Mouse (Mus musculus) thymus, postnatal 0 days (tissue): ENCODE data around the gene Cdon. TPM values are rescaled to one million over a fixed set of nuclear protein-coding genes. Genes with fewer than 3 reads are reported as not detected.

Experiments
- DNase-seq: peaks from one replicate; pipeline ENCODE4 v3.0.0-alpha.2; 2015; ENCODE audit warnings: low spot score
- polyA plus RNA-seq: library from polyadenylated mRNA; unstranded; fragments of >200 nt; fragmentation: Nextera tagmentation; extraction: Ambion mirVana; gene quantifications from 2 replicates; pipeline ENCODE4 v1.2.1, GENCODE M21; 2015

Cdon gene
- polyA plus RNA-seq, 1 experiment from 2014 or later = 2.0 TPM

DNA sequence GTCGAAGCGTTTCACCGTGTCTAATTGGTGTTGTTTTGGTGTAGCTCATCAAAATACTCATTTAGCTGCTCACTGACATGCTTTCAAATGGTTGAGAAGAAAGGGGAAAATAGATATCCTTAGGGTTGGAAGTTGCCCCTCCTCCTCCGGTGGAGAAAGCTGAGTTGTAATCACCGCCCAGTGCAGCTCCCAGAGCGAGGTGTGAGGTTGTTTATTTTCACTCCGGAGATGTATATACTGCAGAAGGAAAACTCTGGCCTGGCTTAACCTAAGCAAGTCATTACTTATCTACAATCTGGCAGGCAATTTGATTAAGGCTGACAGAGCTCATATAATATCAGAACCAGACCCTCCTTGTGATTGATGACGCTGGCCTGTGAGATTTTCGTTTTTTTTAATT, 14.6 kb downstream of the Cdon start:
- DNase-seq = no peak

DNA sequence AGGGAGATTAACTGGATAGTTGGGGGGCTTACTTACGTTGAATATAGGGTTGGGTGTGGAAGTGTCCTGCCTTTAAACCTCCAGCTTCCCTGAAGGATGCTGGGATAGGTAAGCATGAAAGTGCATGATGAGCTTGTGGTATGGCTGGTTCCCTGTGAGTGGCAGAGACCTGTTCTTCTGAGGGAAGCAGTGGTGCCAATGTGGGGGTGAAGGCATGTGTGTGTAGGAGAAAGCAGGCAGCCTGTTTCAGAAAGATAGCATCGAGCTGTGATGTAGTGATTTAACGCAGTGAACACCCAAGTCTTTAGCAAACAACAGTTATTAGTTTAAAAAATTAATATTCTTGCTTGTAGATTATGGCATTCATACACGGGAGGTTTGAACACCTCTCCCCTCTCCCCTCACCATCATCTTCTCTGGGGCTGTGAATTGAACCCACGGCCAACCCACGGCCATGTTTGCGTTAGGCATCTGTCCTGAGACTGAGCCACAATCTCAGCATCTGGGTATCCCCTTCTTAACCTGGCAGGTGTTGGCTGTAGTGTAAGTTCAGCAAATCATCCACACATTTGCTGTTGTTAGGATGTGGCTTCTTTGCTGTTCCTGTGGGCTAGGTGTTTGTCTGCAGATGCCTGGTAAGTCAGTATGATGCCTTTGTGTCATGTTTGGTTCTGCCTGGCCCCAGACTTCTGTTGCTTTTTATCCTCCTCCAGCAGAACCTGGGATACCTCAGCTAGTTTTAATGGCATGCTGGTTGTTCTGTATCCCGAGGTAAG, 17.5 kb downstream of the Cdon start:
- DNase-seq = no peak

DNA sequence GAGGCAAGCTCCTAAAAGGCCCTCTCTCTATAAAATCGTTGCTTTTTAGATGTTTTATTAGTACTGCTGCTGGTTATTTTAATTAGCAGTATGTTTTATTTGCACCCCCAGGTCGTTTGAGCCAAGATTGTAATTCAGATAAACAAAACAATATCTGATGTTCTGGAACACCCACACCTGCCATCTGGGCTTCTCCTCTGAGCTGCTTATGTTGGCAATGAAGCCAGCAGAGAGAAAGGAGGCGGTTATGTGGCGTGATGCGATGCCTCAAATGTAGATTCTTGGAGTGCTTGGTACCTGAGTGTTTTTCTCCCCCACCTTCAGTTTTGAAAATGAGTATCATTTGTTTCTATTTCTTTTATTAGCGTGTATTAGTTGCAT, 18.1 kb downstream of the Cdon start:
- DNase-seq = no peak

DNA sequence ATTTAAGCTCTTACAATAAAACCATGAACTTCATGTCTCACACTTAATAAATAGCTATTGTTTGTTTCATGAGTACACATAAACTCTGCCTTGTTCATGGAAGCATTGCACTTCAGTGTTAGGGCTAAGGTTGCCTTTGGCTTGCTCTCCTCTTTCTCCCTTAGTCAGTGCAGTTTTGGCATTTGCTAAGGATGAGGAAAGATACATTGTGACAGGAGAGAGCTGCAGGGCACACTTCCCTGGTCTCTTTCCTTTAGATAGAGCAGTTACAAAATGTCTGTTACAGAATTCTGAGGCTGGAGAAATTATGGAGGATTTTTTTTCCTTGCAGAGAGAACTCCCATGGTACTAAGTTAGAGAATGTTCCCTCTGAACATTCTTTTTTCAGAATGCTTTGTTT, 18.8 kb downstream of the Cdon start:
- DNase-seq = no peak

DNA sequence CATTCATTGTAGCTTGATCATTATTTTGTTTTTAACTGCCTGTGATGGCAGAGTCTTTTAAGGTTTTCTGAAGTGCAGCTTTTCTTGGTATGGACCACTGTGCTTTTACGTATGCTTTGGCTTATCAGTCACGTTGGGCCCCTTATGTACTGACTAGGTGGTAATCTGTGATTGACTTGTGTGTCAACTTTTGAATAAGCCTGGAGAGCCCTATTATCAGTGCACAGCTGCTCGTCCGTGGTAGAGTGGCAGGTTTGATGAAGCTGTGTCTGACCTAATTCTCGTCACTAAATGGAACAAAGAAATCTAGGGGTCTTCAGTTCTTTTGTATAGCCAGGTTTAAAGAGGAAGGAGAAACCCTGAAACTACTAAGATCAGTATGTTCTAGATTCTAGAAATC, 21.5 kb downstream of the Cdon start:
- no peak for DNase-seq

DNA sequence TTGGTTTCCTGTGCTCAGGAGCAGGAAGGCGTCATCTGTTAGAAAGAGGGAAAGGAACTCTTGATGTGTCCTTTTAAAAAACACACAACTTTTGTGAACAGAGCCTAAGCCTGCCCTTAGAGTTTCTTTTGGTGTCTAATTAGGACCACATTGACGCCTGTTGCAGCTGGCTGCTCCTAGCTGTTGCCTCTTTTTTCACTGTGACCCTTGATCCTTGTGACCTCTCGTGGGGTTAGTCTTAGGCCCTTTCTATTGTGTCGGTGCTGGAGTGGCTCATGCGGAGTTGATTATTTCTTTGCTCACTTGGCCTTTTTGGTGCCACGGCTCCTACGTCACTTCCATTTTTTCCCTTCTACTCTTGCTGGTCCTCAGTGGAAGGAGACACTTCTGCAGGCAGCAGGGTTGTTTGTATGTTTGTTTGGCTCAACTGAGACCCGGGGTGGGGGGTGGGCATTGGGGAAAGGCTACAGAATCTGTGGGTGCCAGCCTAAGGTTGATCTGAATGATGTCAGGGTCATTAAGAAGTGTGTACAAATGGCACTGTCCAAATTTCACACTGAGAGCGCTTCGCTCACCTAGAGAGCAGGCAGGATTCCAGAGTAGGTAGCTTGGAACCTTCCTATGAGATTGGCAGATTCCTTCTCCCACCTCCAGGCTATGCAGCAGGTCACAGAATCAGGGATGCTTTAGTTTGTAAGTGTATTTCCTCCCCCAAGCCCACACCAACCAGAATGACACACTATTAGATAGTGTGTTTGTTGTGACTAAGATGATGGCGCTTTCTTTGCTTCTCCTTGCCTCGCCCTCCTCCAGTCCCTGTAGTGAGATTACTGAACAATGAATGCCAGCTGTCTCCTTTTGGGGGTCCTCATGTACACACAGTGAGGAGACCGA, 22.9 kb downstream of the Cdon start:
- DNase-seq = no peak

DNA sequence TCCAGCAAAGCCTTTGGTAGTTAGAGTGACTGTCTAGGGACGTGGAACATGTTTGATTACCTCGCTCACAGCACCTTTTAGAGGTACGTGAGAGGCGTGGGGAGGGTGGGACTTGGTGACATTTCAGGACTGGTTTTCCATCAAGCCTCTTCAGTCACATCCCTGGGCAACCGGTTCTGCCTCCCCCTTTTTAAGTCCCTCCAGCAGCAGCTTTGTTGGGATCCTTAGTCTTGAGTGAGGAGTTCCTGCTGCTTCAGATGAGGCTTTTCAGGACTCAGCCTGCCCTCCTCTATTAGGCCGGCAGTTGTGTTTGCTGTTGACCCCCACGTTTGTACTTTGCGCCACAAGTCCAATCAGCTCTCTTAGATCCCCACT, 23.6 kb downstream of the Cdon start:
- no peak for DNase-seq

DNA sequence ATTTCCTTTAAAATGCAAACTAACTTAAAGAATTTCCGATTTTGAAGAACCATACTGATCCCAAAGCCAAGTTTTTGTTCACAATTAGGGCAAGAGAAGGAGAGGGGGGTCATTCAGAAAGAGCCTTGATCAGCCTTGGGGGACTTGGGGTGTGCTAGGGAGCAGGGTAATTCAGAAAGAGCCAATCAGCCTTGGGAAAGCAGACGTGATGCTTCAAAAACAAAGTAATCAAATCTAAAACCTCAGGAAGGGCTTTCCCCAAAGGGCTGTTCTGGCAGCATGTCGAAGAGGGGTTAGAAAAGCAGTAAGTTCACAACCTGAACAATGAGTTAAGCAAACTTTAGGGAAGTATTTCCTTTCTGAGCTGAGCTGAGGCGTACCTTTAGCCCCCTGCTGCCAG, 26.0 kb downstream of the Cdon start:
- no peak for DNase-seq

DNA sequence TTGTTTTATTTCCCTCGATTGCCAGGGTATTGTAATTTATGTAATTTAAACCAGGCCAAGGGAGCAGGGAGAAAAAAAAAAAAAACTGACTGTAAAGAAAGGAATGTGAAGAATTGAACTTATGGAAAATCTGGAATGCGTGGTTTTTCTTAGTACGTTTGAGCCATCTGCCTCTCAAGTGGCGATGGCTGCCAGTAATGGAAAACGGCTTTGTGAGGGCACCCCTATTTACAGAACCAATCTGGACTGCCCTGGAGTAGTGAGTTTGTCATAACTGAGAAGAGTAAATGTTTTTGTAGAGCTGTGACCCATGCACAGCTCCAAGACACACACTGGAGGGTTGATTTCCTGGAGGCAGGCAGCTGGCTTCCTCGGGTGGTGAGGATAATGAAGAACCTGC, 32.4 kb downstream of the Cdon start:
- DNase-seq = no peak

DNA sequence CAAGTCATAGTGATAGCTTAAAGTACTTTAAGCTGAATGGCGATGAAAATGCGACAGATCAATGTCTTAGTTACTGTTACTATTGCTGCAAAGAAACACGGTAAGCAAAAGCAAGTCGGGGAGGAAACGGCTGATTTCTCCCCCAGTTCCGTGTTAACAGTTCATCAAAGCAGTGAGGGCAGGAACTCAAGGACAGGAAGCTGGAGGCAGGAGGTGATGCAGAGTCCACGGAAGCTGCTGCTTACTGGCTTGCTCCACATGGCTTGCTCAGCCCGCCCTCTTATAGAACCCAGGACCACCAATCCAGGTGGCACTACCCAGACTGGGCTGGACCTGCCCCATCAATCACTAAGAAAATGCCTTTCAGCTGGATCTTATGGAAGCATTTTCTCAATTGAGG, 38.7 kb downstream of the Cdon start:
- peak; percentile 20 for DNase-seq

DNA sequence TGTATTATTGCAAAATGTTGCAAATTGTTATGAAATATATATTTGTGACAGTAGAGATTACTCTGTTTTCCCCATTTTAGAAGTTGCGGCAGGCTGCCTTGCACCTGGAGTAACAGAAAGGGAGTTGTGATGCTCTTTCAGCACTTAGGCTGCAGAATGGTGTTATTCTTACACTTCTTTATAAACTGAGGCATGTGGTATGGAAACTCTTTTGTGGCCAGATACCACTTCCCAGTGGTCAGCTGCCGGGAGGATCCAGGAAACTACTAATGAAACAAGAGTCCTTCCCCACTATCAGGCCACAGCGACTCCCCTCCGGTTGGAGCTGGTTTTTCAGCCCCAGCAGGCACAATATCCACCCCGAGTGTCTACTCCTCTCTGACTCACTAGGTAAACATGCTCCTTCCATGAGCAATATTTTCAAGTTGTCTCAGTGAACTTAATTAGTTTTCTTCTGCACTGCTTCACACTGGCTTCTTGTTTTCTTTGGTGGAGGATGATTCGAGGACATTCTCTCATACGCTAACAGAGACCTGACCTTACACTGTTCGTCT, 46.4 kb downstream of the Cdon start:
- no peak for DNase-seq

DNA sequence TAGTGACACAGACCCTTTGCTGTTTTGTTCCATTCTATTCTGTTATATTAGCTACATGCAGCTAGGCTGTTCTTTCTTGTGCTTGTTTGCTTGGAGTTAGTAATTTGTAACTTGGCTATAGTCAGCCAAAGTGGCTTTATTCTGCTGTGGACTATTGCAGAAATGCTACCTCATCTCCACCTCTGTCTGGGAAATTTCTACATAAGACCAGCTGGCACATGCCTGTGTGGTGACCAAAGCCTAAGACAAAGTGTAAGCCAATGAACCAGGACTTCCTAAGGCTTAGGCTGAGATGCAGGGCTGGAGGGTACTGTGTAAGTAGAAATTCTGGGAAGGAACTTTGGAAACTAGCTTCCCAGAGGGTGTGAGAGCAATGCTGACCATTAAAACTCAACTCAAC, 48.0 kb downstream of the Cdon start:
- DNase-seq = no peak

DNA sequence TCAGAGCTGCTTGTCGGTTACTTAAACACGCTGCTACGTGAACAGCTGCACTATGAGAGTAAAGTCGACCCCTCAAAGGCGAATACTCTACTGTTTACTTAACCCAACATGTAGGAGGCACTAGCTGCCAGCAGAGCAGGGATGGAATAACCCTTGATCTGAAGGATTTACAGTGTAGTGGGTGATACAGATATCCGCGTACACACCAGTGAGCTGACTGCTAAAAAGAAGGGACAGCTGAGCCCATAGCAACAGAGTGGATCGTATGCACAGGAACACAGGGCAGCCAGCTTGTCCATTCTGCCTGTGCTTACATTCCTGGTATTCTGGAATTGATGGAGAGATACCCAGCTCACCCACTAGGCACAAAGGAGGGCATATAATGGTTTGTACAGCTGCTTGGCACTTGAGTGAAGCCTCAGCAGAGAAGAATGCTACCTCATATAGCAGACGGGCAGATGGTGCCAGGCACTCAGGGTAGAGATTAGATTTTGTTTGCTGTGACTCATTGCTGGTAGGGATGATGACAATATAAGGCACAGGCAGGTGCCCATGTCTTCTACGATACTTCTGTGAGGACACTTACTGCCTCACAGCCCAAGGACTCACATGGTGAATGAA, 53.3 kb downstream of the Cdon start:
- DNase-seq = no peak

DNA sequence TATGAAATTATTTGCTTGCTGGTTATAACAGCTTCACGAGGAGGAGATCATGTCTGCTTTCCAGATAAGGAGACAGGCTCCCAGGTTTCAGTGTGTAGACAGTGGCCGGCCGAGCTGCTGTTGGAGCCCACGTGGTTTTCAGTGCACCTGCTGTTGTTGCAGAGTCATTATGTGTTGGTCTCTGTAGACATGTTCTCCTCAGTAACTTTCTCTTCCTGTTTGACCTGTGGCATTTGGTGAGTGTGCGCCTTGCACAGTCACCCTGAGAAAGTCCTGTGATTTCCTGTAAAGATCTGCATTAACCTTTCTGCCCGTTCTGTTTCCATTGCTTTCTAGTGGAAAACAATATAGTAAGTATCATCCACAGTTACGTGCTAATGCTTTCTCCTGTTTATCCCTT, 54.5 kb downstream of the Cdon start:
- no peak for DNase-seq

DNA sequence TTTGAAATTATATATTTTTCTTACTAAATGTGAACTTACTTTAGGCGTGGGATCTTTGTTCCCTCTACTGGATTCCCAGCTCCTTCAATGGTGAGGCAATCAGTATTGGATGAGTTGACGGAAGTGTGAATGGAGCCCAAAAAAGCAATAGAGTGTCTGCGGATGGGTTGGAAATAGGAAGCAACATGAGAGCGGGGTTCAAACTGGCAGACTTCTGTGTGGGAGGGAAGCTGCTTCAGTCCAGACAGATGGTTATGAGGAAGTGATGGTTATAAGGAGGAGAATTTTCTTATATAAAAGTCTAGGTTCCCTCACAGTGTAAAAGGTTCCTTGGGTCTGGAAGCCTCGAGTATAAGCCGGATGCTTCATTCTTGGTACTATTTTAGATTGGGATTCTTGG, 58.5 kb downstream of the Cdon start:
- DNase-seq = no peak

DNA sequence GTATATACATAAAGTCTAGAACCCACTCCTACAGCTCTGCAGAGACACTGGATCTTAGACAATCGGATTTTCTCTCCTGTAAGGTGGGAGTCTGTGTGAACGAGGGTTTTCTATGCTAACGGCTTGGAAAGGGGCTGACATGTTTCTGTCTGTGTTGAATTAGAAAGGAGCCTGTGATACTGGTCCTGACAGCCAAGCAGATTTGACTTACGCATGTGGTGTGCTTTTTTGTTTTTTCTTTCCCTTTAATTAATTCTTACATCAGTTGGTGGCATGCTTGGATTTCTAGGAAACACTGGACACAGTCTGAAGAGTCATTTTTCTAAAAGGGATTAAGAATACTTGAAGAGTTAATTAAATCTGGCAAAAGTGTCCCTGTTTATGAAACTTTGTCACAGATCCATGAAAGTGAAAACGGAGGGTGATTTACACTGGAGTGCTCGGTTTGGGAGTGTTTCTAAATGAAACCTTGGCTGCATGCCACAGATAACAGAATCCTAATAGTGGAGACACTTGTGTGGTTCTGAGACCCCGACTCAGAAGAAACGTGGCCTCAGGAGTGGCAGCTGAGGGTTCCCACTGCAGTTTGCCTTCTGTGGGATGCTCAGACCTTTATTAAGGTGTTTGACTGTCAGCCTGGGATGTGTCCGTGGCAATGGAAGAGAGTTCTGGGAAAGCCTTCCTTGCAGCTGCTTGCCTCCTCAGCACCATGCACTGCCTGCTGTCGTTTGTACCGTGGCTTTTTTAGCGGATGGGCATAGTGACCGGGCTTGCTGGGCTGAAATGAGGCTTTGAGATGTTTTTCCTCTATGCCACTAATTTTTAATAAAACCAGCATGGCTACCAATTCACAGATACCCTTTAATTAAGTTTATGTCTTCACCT, 61.3 kb downstream of the Cdon start:
- no peak for DNase-seq

DNA sequence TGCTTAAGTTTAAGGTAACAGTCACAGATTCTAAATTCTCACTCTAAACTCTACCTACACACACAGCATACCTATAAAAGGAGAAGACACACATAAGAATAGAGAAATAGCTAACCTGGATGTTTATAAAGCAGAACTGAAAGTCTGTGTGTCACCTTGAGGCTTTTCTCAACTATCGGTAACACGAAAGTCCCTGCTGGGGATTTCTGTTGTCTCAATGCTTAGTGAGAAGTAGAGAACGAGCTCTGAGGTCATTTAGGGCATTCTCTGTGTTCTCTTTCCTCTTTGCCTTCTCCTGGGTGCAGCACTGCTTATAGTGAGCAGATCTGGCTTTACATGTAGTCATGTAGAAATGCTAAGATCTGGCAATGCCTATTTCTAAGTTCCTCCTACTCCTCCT, 63.0 kb downstream of the Cdon start:
- no peak for DNase-seq

DNA sequence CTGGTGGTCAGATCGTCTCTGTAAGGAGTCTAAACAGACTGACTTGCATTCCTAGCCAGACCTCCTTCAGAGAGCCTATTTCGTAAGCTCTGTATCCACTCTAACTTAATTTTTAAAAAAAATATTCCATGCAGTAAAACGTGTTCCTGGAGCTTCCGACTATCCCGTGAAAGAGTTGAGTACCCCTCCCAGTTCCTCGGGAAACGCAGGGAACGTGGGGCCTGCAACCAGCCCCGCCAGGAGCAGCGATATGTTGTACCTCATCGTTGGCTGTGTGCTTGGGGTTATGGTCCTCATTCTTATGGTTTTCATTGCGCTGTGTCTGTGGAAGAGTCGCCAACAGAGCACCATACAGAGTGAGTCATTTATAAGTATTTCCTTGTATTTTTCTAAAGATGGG, 65.7 kb downstream of the Cdon start:
- DNase-seq = no peak

DNA sequence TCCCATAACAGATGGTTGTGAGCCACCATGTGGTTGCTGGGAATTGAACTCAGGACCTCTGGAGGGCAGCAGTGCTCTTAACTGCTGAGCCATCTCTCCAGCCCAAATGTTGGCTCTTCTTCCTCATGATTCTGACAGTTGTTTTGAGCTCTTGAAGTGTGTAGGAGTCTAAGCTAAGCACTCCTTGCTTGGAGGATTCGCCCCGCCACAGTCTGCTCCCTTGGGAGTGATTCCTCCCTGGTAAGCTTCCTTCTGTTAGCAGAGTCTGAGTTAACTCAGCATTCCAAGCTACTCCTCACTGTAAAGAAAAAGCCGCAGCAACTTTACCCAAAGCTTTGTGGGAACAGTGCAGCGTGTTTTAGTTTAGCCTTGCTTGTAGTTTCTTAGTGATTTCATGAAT, 67.6 kb downstream of the Cdon start:
- DNase-seq = no peak

DNA sequence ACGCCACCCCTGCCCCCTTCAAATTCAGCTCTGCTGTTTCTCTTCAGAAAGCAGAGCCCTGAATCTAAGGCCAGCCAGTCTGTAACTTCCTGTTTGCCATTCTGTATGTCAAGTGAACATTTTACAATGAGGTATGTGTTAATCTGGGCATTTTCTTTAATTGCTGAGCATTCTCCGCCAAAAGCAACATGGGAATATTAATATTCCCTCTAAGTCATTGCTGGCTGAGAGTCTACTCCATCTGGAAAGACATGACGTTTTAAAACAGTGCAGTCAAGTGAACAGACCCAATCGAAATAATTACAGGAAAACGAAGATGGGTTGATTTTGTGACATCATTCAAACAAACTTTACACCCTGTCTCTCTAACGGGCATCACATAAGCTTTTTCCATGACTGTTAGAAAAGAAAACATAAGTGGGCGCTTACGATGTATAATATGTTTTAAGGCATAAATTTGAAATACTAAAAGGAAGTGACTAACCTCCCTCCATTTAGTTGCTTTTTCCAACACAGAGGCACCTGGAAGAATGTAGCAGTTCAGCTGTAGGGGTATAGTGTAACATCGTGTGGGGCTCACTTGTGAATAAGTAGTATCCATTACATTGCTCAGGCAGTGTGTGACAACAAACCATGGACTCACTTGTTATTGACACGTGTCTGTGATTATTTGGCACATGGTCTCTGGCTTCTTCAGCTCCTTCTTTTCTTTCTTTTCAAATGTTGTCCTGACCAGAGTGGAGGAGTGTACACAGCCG, 70.4 kb downstream of the Cdon start:
- no peak for DNase-seq
